Mouse (Mus musculus) limb, embryonic 15.5 days (tissue): ENCODE data around the gene Zzz3. TPM values are rescaled to one million over a fixed set of nuclear protein-coding genes. Genes with fewer than 3 reads are reported as not detected.

Source experiments
- ATAC-seq: fragments of 200-750 bp; cut with Nextera tagmentation; 2 replicates; pipeline ENCODE4 v1.8.0; 2017; ENCODE audit warnings: low read depth, moderate TSS enrichment; ENCODE audit not compliant: insufficient number of reproducible peaks, low FRiP score, low TSS enrichment
- H3K27ac ChIP-seq: fragments of 300-500 bp; sonication (generic); 2 replicates; pipeline ENCODE4 v1.5.1; 2015; ENCODE audit warnings: moderate library complexity, mild to moderate bottlenecking, inconsistent platforms
- H3K27me3 ChIP-seq: fragments of 300-500 bp; sonication (generic); 2 replicates; pipeline ENCODE4 v1.6.1; 2015; ENCODE audit warnings: inconsistent platforms
- H3K36me3 ChIP-seq: fragments of 300-500 bp; sonication (generic); 2 replicates; pipeline ENCODE4 v1.6.1; 2015; ENCODE audit warnings: inconsistent platforms
- H3K4me1 ChIP-seq: fragments of 300-500 bp; sonication (generic); 2 replicates; pipeline ENCODE4 v1.6.1; 2015; ENCODE audit warnings: inconsistent platforms
- H3K4me2 ChIP-seq: fragments of 300-500 bp; sonication (generic); 2 replicates; pipeline ENCODE4 v1.6.1; 2015; ENCODE audit warnings: mild to moderate bottlenecking, inconsistent platforms
- H3K4me3 ChIP-seq: fragments of 300-500 bp; sonication (generic); 2 replicates; pipeline ENCODE4 v1.5.1; 2015; ENCODE audit warnings: mild to moderate bottlenecking, inconsistent platforms
- H3K9ac ChIP-seq: fragments of 300-500 bp; sonication (generic); 2 replicates; pipeline ENCODE4 v1.6.1; 2015; ENCODE audit warnings: inconsistent platforms
- H3K9me3 ChIP-seq: fragments of 300-500 bp; sonication (generic); 2 replicates; pipeline ENCODE4 v1.6.1; 2016; ENCODE audit warnings: inconsistent platforms
- WGBS: fragments of 180-500 bp; shearing (Covaris S2); methylation state at CpG from one replicate; pipeline ENCODE4 v1.1.7; 2015; 5-methylcytosine and 5-hydroxymethylcytosine counted together
- polyA plus RNA-seq: library from polyadenylated mRNA; unstranded; fragments of >200 nt; fragmentation: Nextera tagmentation; extraction: Ambion mirVana; gene quantifications from 2 replicates; pipeline ENCODE4 v1.2.1, GENCODE M21; 2015

The Zzz3 gene
- polyA plus RNA-seq, 1 experiment from 2014 or later, result 41.4 TPM

DNA sequence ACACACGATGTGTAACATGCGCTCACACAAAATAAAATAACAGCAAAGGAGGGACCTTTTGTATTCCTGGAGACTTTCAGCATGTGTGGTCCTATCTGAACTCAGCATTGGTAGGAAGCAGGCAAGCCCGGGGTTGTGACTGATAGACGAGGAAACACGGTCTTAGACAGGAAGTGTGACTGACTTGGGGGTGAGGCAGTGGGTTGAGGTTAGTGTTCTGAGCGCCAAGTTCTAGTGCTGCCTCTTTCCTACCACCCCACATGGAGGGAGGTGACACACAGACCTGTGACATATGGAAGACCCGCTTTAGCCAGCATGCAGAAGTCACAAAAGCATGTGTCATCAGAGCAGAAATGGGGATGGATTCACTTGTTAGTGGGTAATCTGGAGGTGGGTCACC lies 114.0 kb downstream of the Zzz3 start:
- Histone ChIP-seq H3K36me3 (no peaks in the 10 kb centered on the region), H3K27ac (no peak overlapping the region), H3K4me3 (no peak overlapping the region), H3K4me2 (no peak overlapping the region), H3K9ac (no peak overlapping the region), H3K4me1 (no peaks in the 10 kb centered on the region), H3K27me3 (no peaks in the 10 kb centered on the region), H3K9me3 (no peaks in the 10 kb centered on the region)
- ATAC-seq, result no peak
- 87% methylated on average over 7 of the region's 7 CpGs for WGBS

Other genes with a start within 250 kb of the Zzz3 start
- gene Gipc2, start 229.2 kb upstream of the Zzz3 start, polyA plus RNA-seq, result 8.5 and 9.1 TPM in 2 replicates
- gene Dnajb4, start 185.2 kb upstream of the Zzz3 start, polyA plus RNA-seq, result 39.3 and 44.3 TPM in 2 replicates
- gene Fubp1, start 185.1 kb upstream of the Zzz3 start, polyA plus RNA-seq, result 192 and 209 TPM in 2 replicates
- gene Nexn, start 129.1 kb upstream of the Zzz3 start, polyA plus RNA-seq, result 28.5 and 41.5 TPM in 2 replicates
- 13.3 and 16.2 TPM in 2 replicates for gene Miga1, start 55.1 kb upstream of the Zzz3 start, polyA plus RNA-seq
- 44.9 and 45.2 TPM in 2 replicates for gene Usp33, start 49.0 kb upstream of the Zzz3 start, polyA plus RNA-seq